ENCODE assay signal across 23 mouse cellular contexts in genomic region chrX:52616152-52616551, GRCm38 (mm10). TPM values are rescaled to one million over a fixed set of nuclear protein-coding genes. Genes with fewer than 3 reads are reported as not detected.
DNase-seq lines count a peak whose midpoint lies in the region; ATAC-seq lines count a peak whose summit lies in the region.
"Had no signal": no experiment of that assay in that cellular context is flagged by ENCODE, and none has a peak within 500 bp of the region (broad histone marks: within the 10 kb centered on the region; RNA-seq: fewer than 3 reads in every experiment).

No protein-coding gene starts in this region.

- H3K27ac ChIP-seq in heart, embryonic 10.5 days, result peak overlapping the region; percentile 47; the same call in 1 of the 2 replicates
- peak overlapping the region; percentile 48 for H3K27ac ChIP-seq in limb, embryonic 11.5 days (replicated peaks; ENCODE audit: low read depth, low read length)
- H3K27ac ChIP-seq: embryonic facial prominence, embryonic 13.5 days; forebrain, embryonic 13.5 days; gastrocnemius, adult 2 months; hindbrain, embryonic 12.5 days had no signal

- H3K4me2 ChIP-seq in limb, embryonic 11.5 days (ENCODE audit: low read depth, severe bottlenecking), result no peak overlapping the region
- H3K4me2 ChIP-seq: embryonic facial prominence, embryonic 13.5 days; forebrain, embryonic 13.5 days; heart, embryonic 13.5 days; hindbrain, embryonic 12.5 days had no signal

- no peaks in the 10 kb centered on the region for H3K36me3 ChIP-seq in heart, embryonic 10.5 days
- no peaks in the 10 kb centered on the region for H3K36me3 ChIP-seq in limb, embryonic 11.5 days (ENCODE audit: control insufficient read depth, insufficient read depth, low read length)
- H3K36me3 ChIP-seq: embryonic facial prominence, embryonic 13.5 days; heart, embryonic 13.5 days; hindbrain, embryonic 12.5 days had no signal

- ATAC-seq in limb, embryonic 11.5 days (ENCODE audit: insufficient number of reproducible peaks, low FRiP score, low TSS enrichment, low read depth), result no peak
- ATAC-seq: activated CD4-positive, CD25-positive, alpha-beta regulatory T cell, adult 4 months; forebrain, embryonic 13.5 days; forebrain, postnatal 0 days; hindbrain, embryonic 16.5 days; inflammation-experienced regulatory T-cells, adult 6 months; Patski had no signal

- no peak for DNase-seq in heart, embryonic 10.5 days (ENCODE audit: low spot score)
- no peak for DNase-seq in heart, postnatal 14 days
- DNase-seq in lung, postnatal 36 days, result peak; percentile 18
- DNase-seq in lung, postnatal 4 days, result no peak
- DNase-seq in limb, embryonic 11.5 days (ENCODE audit: low spot score), result peak; percentile 51
- no peak for DNase-seq in retina, postnatal 1 day
- DNase-seq: adrenal gland, adult 8-10 months; cerebellum, adult 11 months; cerebellum, adult 8-10 months; cerebellum, postnatal 14 days; forebrain, postnatal 0 days; gastrocnemius, adult 2 months; gastrocnemius, postnatal 25 days; heart, postnatal 4 days had no signal

- H3K27me3 ChIP-seq in heart, embryonic 10.5 days (ENCODE audit: insufficient read depth, poor library complexity, severe bottlenecking), result no peaks in the 10 kb centered on the region; the same call in 1 of the 2 replicates
- H3K27me3 ChIP-seq in limb, embryonic 11.5 days (ENCODE audit: control insufficient read depth, insufficient read depth, low read length), result no peaks in the 10 kb centered on the region
- H3K27me3 ChIP-seq: CH12.LX had no signal

- H3K4me1 ChIP-seq in heart, embryonic 10.5 days, result peaks cover 29% of the 10 kb centered on the region
- H3K4me1 ChIP-seq in limb, embryonic 11.5 days (ENCODE audit: control insufficient read depth, insufficient read depth, low read length), result peaks cover 12% of the 10 kb centered on the region; the same call in 1 of the 2 replicates
- H3K4me1 ChIP-seq: hindbrain, embryonic 12.5 days had no signal

- no peak overlapping the region for H3K4me3 ChIP-seq in heart, embryonic 10.5 days
- H3K4me3 ChIP-seq in limb, embryonic 11.5 days (ENCODE audit: low read depth, low read length), result no peak overlapping the region
- H3K4me3 ChIP-seq: embryonic facial prominence, embryonic 13.5 days; forebrain, embryonic 13.5 days; gastrocnemius, adult 2 months; heart, embryonic 13.5 days; hindbrain, embryonic 12.5 days had no signal

- no peak overlapping the region for H3K9ac ChIP-seq in limb, embryonic 11.5 days (ENCODE audit: low read length)
- H3K9ac ChIP-seq: embryonic facial prominence, embryonic 13.5 days; forebrain, embryonic 13.5 days; forebrain, postnatal 0 days; heart, embryonic 13.5 days; hindbrain, embryonic 12.5 days had no signal

- intact Hi-C loops in heart, postnatal 14 days (cut with DNase I), result no loop called here

- H3K9me3 ChIP-seq in heart, embryonic 10.5 days, result no peaks in the 10 kb centered on the region
- H3K9me3 ChIP-seq in limb, embryonic 11.5 days (ENCODE audit: control insufficient read depth, low read length), result no peaks in the 10 kb centered on the region
- H3K9me3 ChIP-seq: embryonic facial prominence, embryonic 13.5 days; forebrain, embryonic 13.5 days; heart, embryonic 13.5 days; hindbrain, embryonic 12.5 days had no signal

- 60% methylated on average over 5 of the region's 5 CpGs for WGBS in heart, embryonic 10.5 days
- 25% methylated on average over 5 of the region's 5 CpGs for WGBS in limb, embryonic 11.5 days

RNA-seq across cellular contexts. Expression of gene Gpc3, which starts 2.4 kb away (rescaled TPM):
- polyA plus RNA-seq in heart, embryonic 10.5 days (2016; fragmentation: Nextera tagmentation; extraction: Ambion mirVana), result 484 and 654 TPM in 2 replicates
- total RNA-seq in heart, postnatal 14 days (2021), result 10 to 100 TPM; 35.0 to 35.3 TPM
- polyA plus RNA-seq in limb, embryonic 11.5 days (2014; fragmentation: Nextera tagmentation; extraction: Ambion mirVana), result 1,356 and 1,394 TPM in 2 replicates
- total RNA-seq: CH12.LX had no signal
- polyA plus RNA-seq: activated CD4-positive, CD25-positive, alpha-beta regulatory T cell, adult 4 months; inflammation-experienced regulatory T-cells, adult 6 months had no signal

Comparison
In these comparisons a context has a peak if more than half of its experiments do, and no peak if none do; other contexts are left out.
1. DNase-seq: peak in lung, postnatal 36 days (single experiment) and limb, embryonic 11.5 days (single experiment); none in heart, embryonic 10.5 days (single experiment), heart, postnatal 14 days (0 of 2), lung, postnatal 4 days (0 of 2) and retina, postnatal 1 day (single experiment).